Mouse (Mus musculus) splenic B cell, adult 2 months (primary cell): ENCODE data around the gene Cdh13.

Experiments
- DNase-seq: peaks from one replicate; pipeline ENCODE4 v3.0.0-alpha.2; 2011; ENCODE audit warnings: low read depth, low spot score
- H3K27me3 ChIP-seq: 2 replicates; pipeline ENCODE4 v1.6.1; 2012; ENCODE audit warnings: mild to moderate bottlenecking, low read length, moderate library complexity, mixed read lengths; ENCODE audit not compliant: control insufficient read depth, poor library complexity, insufficient read depth, severe bottlenecking
- H3K36me3 ChIP-seq: 2 replicates; pipeline ENCODE4 v1.6.1; 2012; ENCODE audit warnings: mild to moderate bottlenecking, low read length, moderate library complexity, mixed read lengths; ENCODE audit not compliant: control insufficient read depth, poor library complexity, insufficient read depth, severe bottlenecking

Gene Cdh13

DNA sequence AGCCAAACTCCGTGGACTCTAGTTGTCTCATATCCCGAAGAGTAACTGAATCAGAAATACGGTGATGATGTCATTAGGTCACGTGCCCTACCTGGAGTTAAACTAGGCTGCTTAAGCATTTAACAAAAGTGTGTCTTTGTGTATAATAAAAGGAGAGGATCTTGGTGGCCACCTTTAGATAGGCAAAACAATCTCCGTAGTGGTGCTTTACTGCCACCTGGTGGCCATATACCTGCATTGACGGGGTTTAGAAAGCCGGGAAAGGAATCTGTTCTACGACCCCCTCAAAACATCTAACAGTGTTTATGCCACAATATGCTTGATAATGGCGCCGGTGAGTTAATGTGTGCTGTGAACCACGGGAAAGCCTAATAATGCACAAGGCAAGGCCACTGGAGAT is 781.0 kb downstream of the Cdh13 start:
- H3K36me3 ChIP-seq, result no peaks in the 10 kb centered on the region
- peak; percentile 22 for DNase-seq
- no peaks in the 10 kb centered on the region for H3K27me3 ChIP-seq

DNA sequence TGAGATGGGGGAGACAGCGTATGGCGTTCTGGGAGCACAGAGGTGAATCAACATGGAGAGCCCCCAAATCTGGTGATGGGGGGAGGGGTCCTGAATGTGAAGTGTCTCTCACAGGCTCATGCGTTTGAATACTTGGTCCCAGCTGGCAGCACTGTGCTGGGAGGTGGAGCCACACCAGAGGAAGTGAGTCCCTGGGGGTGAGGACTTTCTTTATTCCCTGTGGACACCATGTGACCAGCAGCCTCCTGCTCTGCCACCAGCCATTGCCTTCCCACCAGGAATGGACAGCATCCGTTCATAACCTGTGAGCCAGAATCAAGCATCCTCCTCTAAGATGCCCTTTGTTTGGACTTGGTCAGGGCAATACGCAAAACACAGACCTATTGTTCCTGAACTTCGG is 788.8 kb downstream of the Cdh13 start:
- no peaks in the 10 kb centered on the region for H3K27me3 ChIP-seq
- no peak for DNase-seq
- H3K36me3 ChIP-seq, result no peaks in the 10 kb centered on the region

DNA sequence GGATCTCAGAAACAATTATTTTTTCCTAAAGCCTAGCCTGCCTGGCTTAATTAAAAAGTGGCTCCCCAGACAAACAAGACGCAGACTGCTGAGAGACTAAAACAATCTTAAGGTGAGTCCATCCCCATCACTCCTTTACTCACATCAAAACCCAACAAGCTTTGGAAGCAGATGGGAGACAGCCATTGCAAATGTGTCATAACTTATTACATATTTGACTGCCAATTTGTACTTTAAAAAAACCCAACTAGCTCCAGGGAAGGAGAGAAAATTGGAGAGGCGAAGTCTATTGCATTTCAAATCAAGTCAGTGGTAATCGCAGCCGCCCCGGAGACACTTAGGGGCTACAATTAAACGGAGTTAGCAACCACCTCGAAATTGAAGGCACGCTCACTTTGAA is 801.5 kb downstream of the Cdh13 start:
- no peaks in the 10 kb centered on the region for H3K36me3 ChIP-seq
- H3K27me3 ChIP-seq, result no peaks in the 10 kb centered on the region
- no peak for DNase-seq

DNA sequence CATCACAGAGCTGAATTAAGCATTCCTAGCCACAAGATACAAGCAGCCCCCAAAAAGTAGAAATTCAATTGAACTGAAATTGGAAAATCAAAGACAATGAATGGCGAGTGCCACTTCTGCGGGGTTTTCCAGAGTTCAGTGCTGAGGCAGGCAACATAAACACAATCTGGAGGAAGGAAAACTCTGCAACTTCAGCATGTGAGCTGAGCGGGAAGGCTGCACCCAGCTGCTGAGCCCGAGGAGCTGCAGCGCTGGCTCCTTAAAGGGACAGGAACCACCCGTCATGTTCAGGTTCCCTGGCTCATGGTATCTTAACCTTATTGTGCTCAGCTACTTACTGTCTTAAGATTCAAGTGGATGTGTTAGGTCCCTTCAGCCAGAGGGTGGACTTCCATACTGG is 814.7 kb downstream of the Cdh13 start:
- H3K36me3 ChIP-seq, result no peaks in the 10 kb centered on the region
- no peak for DNase-seq

DNA sequence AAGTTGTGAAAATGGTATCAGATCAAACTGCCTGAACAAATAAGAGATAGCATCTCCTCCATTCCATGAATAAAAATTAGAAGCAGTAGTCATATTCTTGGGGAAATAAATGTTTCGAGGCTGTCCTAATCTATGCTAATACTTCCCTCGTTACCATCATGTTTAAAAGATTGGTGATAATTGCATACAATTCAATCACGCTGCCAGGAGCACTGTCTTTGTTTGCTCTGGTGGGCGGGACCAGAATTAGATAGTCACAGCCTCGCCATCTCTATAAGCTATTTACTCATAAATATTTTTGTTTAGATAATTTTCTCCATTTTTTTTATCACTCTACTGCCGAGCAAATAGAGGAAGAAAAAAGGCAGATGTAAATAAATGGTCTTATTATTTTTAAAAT is 819.3 kb downstream of the Cdh13 start:
- Histone ChIP-seq H3K36me3 (no peaks in the 10 kb centered on the region), H3K27me3 (no peaks in the 10 kb centered on the region)
- DNase-seq, result no peak

More for the DNA sequence above, 814.7 kb downstream of the Cdh13 start:
- no peaks in the 10 kb centered on the region for H3K27me3 ChIP-seq

DNA sequence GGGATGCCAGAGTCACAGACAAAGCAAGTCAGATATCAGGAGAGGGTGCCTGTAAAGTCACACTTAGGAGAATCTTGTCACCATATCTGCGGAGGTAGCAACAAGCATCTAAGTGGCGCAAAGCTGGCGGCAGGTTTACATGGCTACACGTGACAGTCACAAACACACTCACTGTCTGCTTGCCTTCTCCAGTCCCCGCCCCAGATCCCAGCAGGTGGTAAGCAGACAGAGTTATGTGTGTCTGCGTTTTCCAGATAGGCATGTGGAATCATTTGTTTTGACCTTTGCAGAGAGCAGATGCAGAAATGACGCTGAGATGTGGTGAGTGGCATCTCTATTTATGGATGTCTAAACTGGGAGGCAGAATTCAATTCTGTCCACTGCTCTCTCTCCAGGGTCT is 826.1 kb downstream of the Cdh13 start:
- Histone ChIP-seq H3K36me3 (no peaks in the 10 kb centered on the region), H3K27me3 (no peaks in the 10 kb centered on the region)
- DNase-seq, result no peak

DNA sequence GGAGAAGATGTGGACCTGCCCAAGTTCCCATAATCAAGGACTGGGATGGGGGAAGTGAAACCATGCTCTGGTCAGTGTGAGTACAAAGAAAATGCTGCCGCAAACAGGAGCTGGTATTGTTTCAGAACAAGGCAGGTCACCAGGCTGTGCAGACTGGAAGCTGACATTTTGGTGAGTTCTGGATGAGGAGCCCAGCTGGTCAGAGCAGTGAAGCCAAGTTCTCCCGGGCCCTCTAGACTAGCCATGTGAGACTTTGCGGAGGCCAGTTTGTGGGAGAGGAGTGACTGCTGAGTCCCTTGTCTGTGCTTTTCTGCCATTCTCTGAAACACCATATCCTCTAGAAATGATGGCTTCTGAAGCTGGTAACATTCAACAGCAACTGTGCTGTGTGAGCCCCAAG is 829.3 kb downstream of the Cdh13 start:
- DNase-seq, result no peak
- Histone ChIP-seq H3K36me3 (no peaks in the 10 kb centered on the region), H3K27me3 (no peaks in the 10 kb centered on the region)

DNA sequence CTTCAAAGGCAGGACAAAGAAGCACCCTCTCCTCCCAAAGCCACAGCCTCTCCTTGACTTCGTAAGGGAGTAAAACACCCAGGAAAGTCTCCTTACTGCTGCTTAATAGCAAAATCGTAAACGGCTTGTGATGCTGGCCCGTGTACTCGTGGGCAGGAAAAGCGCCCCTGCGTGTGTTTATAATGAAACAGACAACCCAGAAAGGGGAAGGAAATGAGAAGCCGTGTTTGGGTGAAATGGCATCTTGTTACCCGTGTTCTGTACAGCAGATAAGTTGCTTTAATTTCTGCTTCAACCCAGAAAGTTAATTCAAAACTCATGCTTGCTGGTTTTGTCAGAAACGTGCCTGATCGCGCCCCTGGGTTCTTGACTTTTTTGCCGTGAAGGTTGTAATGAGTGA is 837.7 kb downstream of the Cdh13 start:
- Histone ChIP-seq H3K27me3 (no peaks in the 10 kb centered on the region), H3K36me3 (no peaks in the 10 kb centered on the region)
- DNase-seq, result no peak

DNA sequence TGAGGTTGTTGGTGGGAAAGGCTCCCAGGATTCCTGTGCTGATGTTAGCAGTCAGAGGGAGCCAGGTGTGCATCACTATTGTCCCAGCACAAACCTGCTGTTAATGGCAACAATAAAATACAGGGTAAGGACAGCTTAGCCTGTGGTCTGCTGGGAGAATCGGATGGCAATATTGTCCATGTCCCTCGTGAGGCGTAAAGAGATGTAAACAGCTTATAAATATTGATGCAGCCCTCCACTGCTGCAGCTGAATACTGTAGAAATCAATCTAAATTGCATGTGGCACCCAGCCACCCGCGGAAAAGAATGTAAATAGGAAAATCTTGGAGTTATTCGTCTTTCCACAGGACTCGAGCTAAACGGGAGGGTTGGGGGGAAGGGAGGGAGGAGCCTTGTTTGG is 844.3 kb downstream of the Cdh13 start:
- H3K27me3 ChIP-seq, result no peaks in the 10 kb centered on the region
- no peak for DNase-seq
- H3K36me3 ChIP-seq, result no peaks in the 10 kb centered on the region

DNA sequence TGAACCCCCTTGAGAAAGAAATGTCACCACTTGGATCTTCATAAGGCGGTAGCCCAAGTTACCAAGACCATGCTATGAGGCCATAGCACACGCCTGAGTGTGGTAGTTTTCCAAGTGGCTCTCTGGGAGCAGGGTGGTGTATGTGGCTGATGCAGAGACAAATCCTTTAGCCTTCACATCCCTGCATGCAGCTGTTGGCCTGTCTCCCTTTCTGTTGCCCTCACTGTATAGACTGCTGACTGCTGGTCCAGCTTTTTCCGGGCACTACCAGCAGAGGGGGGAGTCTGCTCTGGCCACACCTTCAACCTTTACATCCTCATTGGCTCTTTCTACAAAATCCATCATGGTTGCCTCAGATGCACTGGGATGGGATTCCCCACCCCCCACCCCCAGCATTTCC is 844.7 kb downstream of the Cdh13 start:
- Histone ChIP-seq H3K36me3 (no peaks in the 10 kb centered on the region), H3K27me3 (no peaks in the 10 kb centered on the region)
- no peak for DNase-seq

DNA sequence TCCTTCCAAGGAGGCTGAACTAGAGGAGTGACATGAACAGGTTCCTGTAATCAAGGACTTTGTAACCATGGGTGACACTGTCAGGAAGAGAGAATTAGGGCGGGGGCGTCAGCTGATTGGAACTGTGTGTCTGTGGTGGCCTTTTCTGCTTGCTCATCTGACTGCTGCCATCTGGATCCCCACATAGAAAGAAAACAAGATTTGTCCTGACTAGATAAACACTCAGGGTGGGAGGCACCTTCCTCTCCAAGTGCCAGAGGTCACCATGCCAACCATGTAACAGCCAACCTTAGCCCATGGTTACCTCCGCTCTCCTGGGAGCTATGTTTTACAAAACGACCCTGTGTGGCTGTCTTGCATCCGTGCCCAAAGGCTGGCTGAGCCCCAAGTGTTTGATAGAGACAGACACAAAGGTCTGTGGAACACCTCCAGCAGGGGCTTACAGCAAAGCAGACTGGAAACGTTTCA is 873.0 kb downstream of the Cdh13 start:
- Histone ChIP-seq H3K36me3 (no peaks in the 10 kb centered on the region), H3K27me3 (no peaks in the 10 kb centered on the region)
- DNase-seq, result no peak

DNA sequence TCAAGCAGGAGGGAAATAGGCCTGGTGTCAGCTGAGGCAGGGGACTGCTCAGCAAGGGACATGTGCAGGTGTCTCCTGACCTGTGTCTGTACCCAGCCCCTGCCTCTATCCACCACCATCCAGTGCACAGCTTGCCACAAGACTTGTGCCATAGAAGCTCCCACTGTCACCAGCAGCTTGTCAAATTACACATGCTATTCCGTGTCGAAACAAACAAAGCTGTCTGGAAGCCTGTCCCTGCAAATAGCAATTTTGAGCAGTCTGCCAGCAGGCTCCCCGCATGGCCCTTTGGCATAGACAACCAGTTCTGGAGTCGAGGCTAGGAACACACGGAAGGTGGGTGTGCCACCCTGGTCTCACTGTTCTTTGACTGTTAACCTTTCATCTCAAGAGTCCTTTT is 875.1 kb downstream of the Cdh13 start:
- no peaks in the 10 kb centered on the region for H3K36me3 ChIP-seq

DNA sequence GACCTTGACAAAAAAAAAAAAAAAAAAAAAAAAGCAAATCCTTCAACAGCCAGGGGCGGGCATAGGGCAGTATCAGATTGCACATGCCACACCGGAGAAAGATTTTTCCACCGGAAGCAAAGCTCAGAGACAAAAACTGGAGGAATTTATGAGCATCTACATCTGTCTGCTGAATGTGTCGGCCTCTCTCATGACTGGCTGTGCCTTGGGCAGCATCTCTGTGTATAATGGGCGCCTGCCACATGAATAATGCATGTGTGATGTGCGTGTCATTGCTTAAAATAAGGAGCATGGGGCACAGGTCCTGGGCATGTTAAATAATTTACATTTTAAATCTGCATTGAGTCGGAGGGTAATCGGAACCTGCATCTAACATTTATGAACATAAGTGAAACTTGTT is 876.3 kb downstream of the Cdh13 start:
- Histone ChIP-seq H3K36me3 (no peaks in the 10 kb centered on the region), H3K27me3 (no peaks in the 10 kb centered on the region)
- no peak for DNase-seq

More for the DNA sequence above, 875.1 kb downstream of the Cdh13 start:
- DNase-seq, result no peak
- H3K27me3 ChIP-seq, result no peaks in the 10 kb centered on the region

DNA sequence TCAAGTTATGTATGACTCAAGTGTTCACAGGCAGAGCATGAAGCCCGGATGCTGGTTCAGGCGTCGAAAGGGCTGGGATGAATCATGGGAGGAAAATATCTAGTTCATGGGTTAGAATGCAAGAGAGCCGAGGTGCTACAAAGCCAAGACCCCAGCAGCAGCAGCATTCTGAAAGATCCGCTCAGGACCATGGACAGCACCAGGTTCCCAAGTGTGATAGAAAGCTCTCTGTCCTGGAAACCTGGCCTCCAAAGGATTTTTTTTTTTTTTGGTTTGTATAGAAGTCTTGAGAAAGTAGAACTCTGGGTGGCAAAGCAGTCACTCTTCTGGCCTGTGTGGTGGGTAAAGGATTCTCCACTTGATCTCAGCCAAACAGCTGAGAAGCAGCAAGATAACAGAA is 880.5 kb downstream of the Cdh13 start:
- no peaks in the 10 kb centered on the region for H3K27me3 ChIP-seq
- H3K36me3 ChIP-seq, result no peaks in the 10 kb centered on the region
- no peak for DNase-seq

DNA sequence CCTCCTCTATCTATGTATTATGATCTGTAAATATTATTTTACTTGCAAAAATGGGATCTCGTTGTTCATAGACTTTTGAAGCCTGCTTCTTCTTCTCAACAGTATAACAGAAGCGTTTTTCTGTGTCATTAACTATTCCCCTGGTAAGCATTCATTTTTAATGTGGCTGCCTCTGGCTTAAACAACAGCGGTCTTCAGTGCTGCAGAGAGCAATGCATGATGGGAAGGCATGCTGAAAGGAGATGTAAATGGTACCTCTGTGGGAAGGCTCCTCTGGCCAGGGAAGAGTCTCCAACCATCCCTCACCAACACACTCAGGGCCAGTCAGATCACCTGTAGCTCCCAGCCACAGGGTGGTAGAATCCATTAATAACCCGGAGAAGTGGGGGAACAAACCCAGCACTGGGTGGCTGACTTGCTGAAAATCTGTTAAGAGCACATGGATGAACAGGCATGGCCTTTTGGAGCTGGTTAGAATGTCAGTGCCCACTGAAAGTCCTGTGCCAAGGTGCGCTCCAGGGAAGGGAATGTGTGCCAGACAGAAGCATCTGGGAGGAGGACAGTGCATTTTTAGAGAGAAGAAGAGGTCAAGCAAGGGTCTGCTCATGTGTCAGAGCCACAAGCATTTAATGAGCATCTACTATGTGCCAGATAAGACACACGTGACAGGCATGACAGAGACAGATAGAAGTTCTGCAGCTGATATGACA is 893.8 kb downstream of the Cdh13 start:
- no peak for DNase-seq
- H3K36me3 ChIP-seq, result no peaks in the 10 kb centered on the region
- no peaks in the 10 kb centered on the region for H3K27me3 ChIP-seq

DNA sequence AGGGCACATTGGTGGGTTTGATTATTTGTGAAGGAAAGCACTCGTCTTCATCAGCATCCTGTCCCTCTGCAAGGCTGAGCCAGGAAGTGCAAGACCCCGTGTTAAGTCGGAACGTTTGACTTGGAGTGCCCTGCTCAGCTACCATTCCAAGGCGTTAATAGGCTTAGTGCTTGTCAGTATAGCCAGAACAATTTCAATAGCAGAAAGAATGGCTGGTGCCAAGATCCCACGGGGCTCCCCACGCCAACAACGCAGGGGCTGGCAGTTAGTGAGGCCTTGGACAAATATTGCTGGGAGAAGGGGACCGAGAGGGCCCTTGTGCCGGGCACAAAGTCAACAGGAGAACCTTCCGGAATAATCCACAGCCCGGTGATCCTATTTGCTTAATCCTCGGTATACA is 897.1 kb downstream of the Cdh13 start:
- Histone ChIP-seq H3K36me3 (no peaks in the 10 kb centered on the region), H3K27me3 (no peaks in the 10 kb centered on the region)
- no peak for DNase-seq
